Mouse (Mus musculus): Measurements from ENCODE around the gene Olfr138. TPM values are rescaled to one million over a fixed set of nuclear protein-coding genes. Genes with fewer than 3 reads are reported as not detected.

The Olfr138 gene
- total RNA-seq (2021), result not detected

DNA sequence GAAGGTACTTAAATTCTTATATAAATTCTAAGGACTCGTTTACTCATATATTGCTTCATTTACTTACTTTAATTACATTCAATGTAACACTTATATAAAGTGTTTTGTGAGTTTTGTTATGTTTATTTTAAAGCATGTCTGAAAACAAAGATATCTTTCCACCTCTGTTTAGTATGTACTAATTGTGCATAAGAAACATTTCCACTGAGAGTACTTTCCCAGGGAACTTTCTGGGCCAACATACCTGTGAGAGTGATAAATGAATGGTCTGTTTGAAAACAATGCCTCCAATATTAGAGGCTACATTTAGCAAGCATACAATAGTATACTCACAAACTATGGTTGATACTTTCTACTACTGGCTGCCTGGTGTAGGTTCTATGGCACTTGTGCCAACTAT is at the start of gene Olfr138:
TSS of gene Olfr138 (plus strand) at position 301 of the 400 bp plus-strand sequence.
- intact Hi-C loops (cut with DNase I), result no loop called here
- no peak for DNase-seq

DNA sequence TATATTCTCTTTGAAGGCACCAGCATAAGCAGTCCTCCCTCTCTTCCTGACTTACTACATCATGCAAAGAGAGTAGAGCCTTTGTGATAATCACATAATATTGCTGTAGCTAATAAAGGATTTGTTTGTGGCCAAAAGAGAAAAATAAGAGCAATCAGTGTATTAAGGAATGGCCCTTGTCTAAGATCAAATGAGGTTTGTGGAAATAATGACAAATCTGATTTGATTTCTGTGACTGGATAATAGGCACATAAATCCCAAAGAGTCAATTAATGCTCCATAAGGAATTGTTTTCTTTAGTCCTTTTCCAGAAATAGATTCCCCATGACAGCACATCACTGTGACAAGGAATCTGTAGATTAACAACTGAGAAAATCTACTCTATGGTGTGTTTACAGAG is 46.6 kb downstream of the Olfr138 start, which contains the start of gene Olfr137:
TSS of gene Olfr137 (minus strand) at position 101 of the 400 bp plus-strand sequence.
- intact Hi-C loops (cut with DNase I), result no loop called here
- no peak for DNase-seq

Other genes starting within 250 kb of the Olfr138 start
- gene Olfr129, start 201.0 kb upstream of the Olfr138 start, total RNA-seq (2021), result not detected
- gene Olfr130, start 197.1 kb upstream of the Olfr138 start, total RNA-seq (2021), result not detected
- gene Olfr131, start 172.3 kb upstream of the Olfr138 start, total RNA-seq (2021), result not detected
- gene Olfr132, start 126.5 kb upstream of the Olfr138 start, total RNA-seq (2021), result not detected
- not detected for gene Olfr133, start 115.8 kb upstream of the Olfr138 start, total RNA-seq (2021)
- not detected for gene Olfr134, start 89.6 kb upstream of the Olfr138 start, total RNA-seq (2021)
- not detected for gene Olfr135, start 56.7 kb upstream of the Olfr138 start, total RNA-seq (2021)
- not detected for gene Olfr137, start 46.5 kb downstream of the Olfr138 start, total RNA-seq (2021)
- gene Olfr136, start 68.8 kb downstream of the Olfr138 start, total RNA-seq (2021), result not detected
- not detected for gene Esp36, start 159.2 kb downstream of the Olfr138 start, total RNA-seq (2021)

Data from heart, postnatal 36 days (tissue).